10 mouse cellular contexts compared by ENCODE assay signal in genomic region chr10:4111095-4111794, GRCm38 (mm10).
DNase-seq lines count a peak whose midpoint lies in the region; ATAC-seq and TF ChIP-seq lines count a peak whose summit lies in the region.
"Had no signal": no experiment of that assay in that cellular context is flagged by ENCODE, and none has a peak within 500 bp of the region (broad histone marks: within the 10 kb centered on the region; RNA-seq: fewer than 3 reads in every experiment).

No protein-coding gene starts in this region.

- H3K27ac ChIP-seq in heart, embryonic 15.5 days = peak overlapping the region; percentile 58
- no peak overlapping the region for H3K27ac ChIP-seq in liver, embryonic 14.5 days
- H3K27ac ChIP-seq: macrophage had no signal

- H3K27me3 ChIP-seq in heart, embryonic 15.5 days = no peaks in the 10 kb centered on the region
- H3K27me3 ChIP-seq in liver, embryonic 14.5 days (ENCODE audit: control insufficient read depth, insufficient read depth, low read length) = no peaks in the 10 kb centered on the region

- H3K4me2 ChIP-seq in heart, embryonic 15.5 days = no peak overlapping the region
- H3K4me2 ChIP-seq in liver, embryonic 14.5 days (ENCODE audit: low read depth) = 0 out of 2 replicates have a peak overlapping the region, but pooled peaks have one; percentile 13

- peak; percentile 38 for DNase-seq in urinary bladder, postnatal 14 days (ENCODE audit: low spot score)
- no peak for DNase-seq in urinary bladder, adult 2 months (ENCODE audit: low spot score)
- no peak for DNase-seq in liver, embryonic 14.5 days (ENCODE audit: low read depth in 3 of 3, low spot score in 3 of 3)
- no peak for DNase-seq in adrenal gland, postnatal 25 days
- DNase-seq in neural tube, embryonic 10.5 days (ENCODE audit: extremely low spot score, low spot score) = no peak
- DNase-seq in natural killer cell, adult 2 months (ENCODE audit: low spot score in 2 of 2) = no peak
- DNase-seq: thymus, postnatal 25 days had no signal

- 68% methylated on average over 19 of the region's 19 CpGs for WGBS in heart, embryonic 15.5 days
- 77% methylated on average over 19 of the region's 19 CpGs for WGBS in liver, embryonic 14.5 days (ENCODE audit: insufficient replicate concordance)

- no peak overlapping the region for H3K4me3 ChIP-seq in heart, embryonic 15.5 days
- H3K4me3 ChIP-seq in liver, embryonic 14.5 days (ENCODE audit: insufficient read depth in 1 of 2, low read depth in 2 of 2, low read length in 2 of 2) = no peak overlapping the region

- H3K4me1 ChIP-seq in heart, embryonic 15.5 days (replicated peaks) = peaks cover 42% of the 10 kb centered on the region
- H3K4me1 ChIP-seq in liver, embryonic 14.5 days (replicated peaks; ENCODE audit: control insufficient read depth in 2 of 2, insufficient read depth in 2 of 2, low read length in 1 of 2) = peaks cover 0 to 17% of the 10 kb centered on the region in 2 experiments; a peak in 2 of 4 replicates

- ATAC-seq in heart, embryonic 15.5 days (replicated peaks; ENCODE audit: insufficient number of reproducible peaks, insufficient read depth, low FRiP score, low read depth) = no peak
- ATAC-seq in liver, embryonic 14.5 days (ENCODE audit: insufficient read depth) = peak; percentile 16; the same call in 1 of the 2 replicates
- ATAC-seq: forebrain, embryonic 14.5 days had no signal

- H3K9ac ChIP-seq in heart, embryonic 15.5 days = no peak overlapping the region
- no peak overlapping the region for H3K9ac ChIP-seq in liver, embryonic 14.5 days (replicated peaks)

- no peaks in the 10 kb centered on the region for H3K9me3 ChIP-seq in heart, embryonic 15.5 days (replicated peaks)
- H3K9me3 ChIP-seq in liver, embryonic 14.5 days (ENCODE audit: control insufficient read depth, low read length) = no peaks in the 10 kb centered on the region

- H3K36me3 ChIP-seq in heart, embryonic 15.5 days = no peaks in the 10 kb centered on the region
- H3K36me3 ChIP-seq in liver, embryonic 14.5 days (replicated peaks; ENCODE audit: control insufficient read depth, insufficient read depth, low read depth) = peaks cover 7% of the 10 kb centered on the region

- TF ChIP-seq CTCF in liver, embryonic 14.5 days (IDR thresholded peaks at IDR 0.05; ENCODE audit: low read depth) = no peak

- no peak for TF ChIP-seq EP300 in liver, embryonic 14.5 days (IDR thresholded peaks at IDR 0.05; ENCODE audit: low read depth)
